Mouse (Mus musculus): ENCODE measurements at regions not wholly inside any gene's neighbourhood (a gene's known extent, or its start where the extent isn't known, plus 50 kb on each side); places are given as distances from the start of the nearest gene placed in this dataset.

- no peak for DNase-seq (ENCODE audit: low read depth, low spot score)
- Histone ChIP-seq H3K27ac (ENCODE audit: control insufficient read depth, low read depth, low read length) (no peak overlapping the region), H3K4me3 (ENCODE audit: control insufficient read depth in 1 of 2, insufficient read depth in 1 of 2, low read depth in 2 of 2, low read length in 2 of 2) (no peak overlapping the region), H3K9me3 (replicated peaks; ENCODE audit: insufficient read depth, low read length) (no peaks in the 10 kb centered on the region), H3K4me1 (ENCODE audit: control insufficient read depth in 1 of 2, insufficient read depth in 2 of 2, low read length in 2 of 2) (no peaks in the 10 kb centered on the region), H3K27me3 (ENCODE audit: control insufficient read depth in 1 of 2, insufficient read depth in 2 of 2, low read length in 2 of 2) (no peaks in the 10 kb centered on the region), H3K36me3 (ENCODE audit: control insufficient read depth in 1 of 2, insufficient read depth in 2 of 2, low read length in 2 of 2) (no peaks in the 10 kb centered on the region), H3K79me2 (ENCODE audit: control insufficient read depth, insufficient read depth, low read length, poor library complexity) (no peaks in the 10 kb centered on the region), H3K9ac (ENCODE audit: control insufficient read depth, low read depth, low read length, poor library complexity, severe bottlenecking) (no peak overlapping the region)
- TF ChIP-seq GABPA (IDR thresholded peaks at IDR 0.05; ENCODE audit: low read depth, low read length) (no peak), CHD2 (IDR thresholded peaks at IDR 0.05; ENCODE audit: low read length) (no peak), ZMIZ1 (IDR thresholded peaks at IDR 0.05; ENCODE audit: low read depth, low read length) (no peak), MAX (IDR thresholded peaks at IDR 0.05; ENCODE audit: low read length) (no peak), CHD1 (IDR thresholded peaks at IDR 0.05; ENCODE audit: low read depth, low read length) (no peak), UBTF (IDR thresholded peaks at IDR 0.05; ENCODE audit: borderline replicate concordance, insufficient read depth, low read depth, low read length) (no peak), SIN3A (IDR thresholded peaks at IDR 0.05; ENCODE audit: low read length) (no peak), MAFK (IDR thresholded peaks at IDR 0.05; ENCODE audit: borderline replicate concordance, low read depth, low read length) (no peak), NRF1 (IDR thresholded peaks at IDR 0.05; ENCODE audit: insufficient read depth, low read depth, low read length, poor library complexity, severe bottlenecking) (no peak), MYB (IDR thresholded peaks at IDR 0.05; ENCODE audit: low read depth, low read length) (no peak), ZKSCAN1 (IDR thresholded peaks at IDR 0.05; ENCODE audit: low read depth, low read length) (no peak), MXI1 (IDR thresholded peaks at IDR 0.05; ENCODE audit: low read depth, low read length) (no peak), ELF1 (IDR thresholded peaks at IDR 0.05; ENCODE audit: low read depth, low read length) (no peak), JUND (IDR thresholded peaks at IDR 0.05; ENCODE audit: low read depth, low read length) (no peak), E2F4 (IDR thresholded peaks at IDR 0.05; ENCODE audit: borderline replicate concordance, low read depth, low read length) (no peak), TBP (IDR thresholded peaks at IDR 0.05; ENCODE audit: low read depth, low read length) (no peak), GATA1 (IDR thresholded peaks at IDR 0.05; ENCODE audit: low read depth, low read length) (no peak), BHLHE40 (IDR thresholded peaks at IDR 0.05; ENCODE audit: borderline replicate concordance, low read depth, low read length) (no peak), POLR2AphosphoS2 (IDR thresholded peaks at IDR 0.05; ENCODE audit: low read length) (no peak)
Measured at GRCm38 (mm10) chr13:19927807-19928206, 103.8 kb upstream of the Gpr141 start.

GRCm38 (mm10) chr13:19921084-19921827 is 97.2 kb upstream of the Gpr141 start:
- Histone ChIP-seq H3K79me2 (ENCODE audit: control insufficient read depth, insufficient read depth, low read length, poor library complexity) (no peaks in the 10 kb centered on the region), H3K9me3 (replicated peaks; ENCODE audit: insufficient read depth, low read length) (no peaks in the 10 kb centered on the region), H3K4me1 (ENCODE audit: control insufficient read depth in 1 of 2, insufficient read depth in 2 of 2, low read length in 2 of 2) (no peaks in the 10 kb centered on the region), H3K27ac (ENCODE audit: control insufficient read depth, low read depth, low read length) (no peak overlapping the region), H3K36me3 (ENCODE audit: control insufficient read depth in 1 of 2, insufficient read depth in 2 of 2, low read length in 2 of 2) (no peaks in the 10 kb centered on the region), H3K9ac (ENCODE audit: control insufficient read depth, low read depth, low read length, poor library complexity, severe bottlenecking) (no peak overlapping the region), H3K27me3 (ENCODE audit: control insufficient read depth in 1 of 2, insufficient read depth in 2 of 2, low read length in 2 of 2) (no peaks in the 10 kb centered on the region), H3K4me3 (ENCODE audit: control insufficient read depth in 1 of 2, insufficient read depth in 1 of 2, low read depth in 2 of 2, low read length in 2 of 2) (no peak overlapping the region)
- TF ChIP-seq HCFC1 (IDR thresholded peaks at IDR 0.05; ENCODE audit: low read depth, low read length) = no peak
- TF ChIP-seq NELFE (IDR thresholded peaks at IDR 0.05; ENCODE audit: low read depth, low read length) = no peak
- no peak for TF ChIP-seq UBTF (IDR thresholded peaks at IDR 0.05; ENCODE audit: borderline replicate concordance, insufficient read depth, low read depth, low read length)
- TF ChIP-seq ZNF384 (IDR thresholded peaks at IDR 0.05; ENCODE audit: low read depth, low read length) = no peak
- TF ChIP-seq BHLHE40 (IDR thresholded peaks at IDR 0.05; ENCODE audit: borderline replicate concordance, low read depth, low read length) = no peak
- TF ChIP-seq JUND (IDR thresholded peaks at IDR 0.05; ENCODE audit: low read depth, low read length) = no peak
- no peak for TF ChIP-seq MXI1 (IDR thresholded peaks at IDR 0.05; ENCODE audit: low read depth, low read length)
- no peak for TF ChIP-seq MAZ (IDR thresholded peaks at IDR 0.05; ENCODE audit: low read depth, low read length)
- no peak for TF ChIP-seq USF2 (IDR thresholded peaks at IDR 0.05; ENCODE audit: borderline replicate concordance in 1 of 2, insufficient read depth in 1 of 2, low read depth in 1 of 2, low read length in 2 of 2)
- no peak for TF ChIP-seq CHD1 (IDR thresholded peaks at IDR 0.05; ENCODE audit: low read depth, low read length)
- no peak for TF ChIP-seq ZC3H11A (IDR thresholded peaks at IDR 0.05; ENCODE audit: low read depth, low read length)
- TF ChIP-seq E2F4 (IDR thresholded peaks at IDR 0.05; ENCODE audit: borderline replicate concordance, low read depth, low read length) = no peak
- no peak for TF ChIP-seq MAX (IDR thresholded peaks at IDR 0.05; ENCODE audit: low read length)
- DNase-seq (ENCODE audit: low read depth, low spot score) = no peak

Data from MEL (cell line).